Mouse (Mus musculus): ENCODE measurements around the gene Inafm1.
"Not testable (repeated sequence)": the region's sequence is repeated elsewhere in the genome, so short reads cannot be mapped to it uniquely, and the experiment has no call there.

The Inafm1 gene

DNA sequence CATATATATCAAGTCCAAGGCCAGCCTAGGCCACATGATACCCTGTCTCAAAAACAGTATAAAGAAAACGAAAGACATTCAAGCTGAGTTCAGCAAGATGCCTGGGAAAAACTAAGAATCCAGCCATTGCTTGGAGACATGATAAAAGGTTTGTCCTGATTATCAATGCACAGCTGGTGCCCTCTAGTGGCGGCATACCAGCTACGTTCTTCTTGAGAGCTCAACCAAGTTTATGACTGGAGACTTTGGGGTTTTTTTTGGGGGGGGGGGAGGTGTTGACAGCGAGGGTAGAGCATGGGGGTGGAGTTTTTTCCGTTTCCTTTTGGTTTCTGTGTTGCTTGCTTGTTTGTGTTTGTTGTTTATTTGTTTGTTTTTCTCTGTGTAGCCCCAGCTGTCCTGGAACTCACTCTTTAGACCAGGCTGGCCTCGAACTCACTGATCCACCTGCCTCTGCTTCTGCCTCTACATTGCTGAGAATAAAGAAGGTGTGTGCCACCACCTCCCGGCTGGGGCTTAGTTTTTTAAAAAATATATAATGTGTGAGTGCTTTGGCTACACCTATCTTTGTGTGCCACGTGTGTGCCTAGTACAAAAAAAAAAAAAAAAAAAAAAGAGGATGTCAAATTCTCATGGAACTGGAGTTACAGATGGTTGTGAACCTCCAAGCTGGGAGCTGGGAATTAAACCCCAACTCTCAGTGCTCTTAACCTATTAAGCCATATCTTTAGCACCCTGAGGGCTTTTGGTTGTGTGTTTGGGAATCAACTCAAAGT is 10.2 kb downstream of the Inafm1 start:
- peak; percentile 71 for DNase-seq (ENCODE audit: low spot score)

DNA sequence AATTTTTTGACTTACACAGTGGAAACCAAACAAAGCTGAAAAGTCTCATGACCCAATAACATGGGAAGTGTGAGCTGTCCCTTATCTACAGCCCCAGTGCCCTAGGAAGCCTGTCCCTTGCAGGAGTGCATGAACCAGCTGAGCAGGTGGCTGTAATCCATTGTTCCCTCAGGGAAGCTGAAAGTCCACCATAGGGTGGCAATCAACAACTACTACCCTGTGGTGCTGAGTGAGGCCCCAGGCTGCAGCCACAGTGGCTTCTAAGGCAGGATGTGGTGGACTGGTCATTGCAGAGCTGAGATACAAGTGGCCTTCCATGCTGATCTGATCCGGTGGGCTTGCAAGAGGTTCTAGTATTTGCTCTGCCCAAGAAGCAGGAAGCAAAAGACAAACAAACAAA is 12.3 kb downstream of the Inafm1 start:
- DNase-seq (ENCODE audit: low spot score): no peak

DNA sequence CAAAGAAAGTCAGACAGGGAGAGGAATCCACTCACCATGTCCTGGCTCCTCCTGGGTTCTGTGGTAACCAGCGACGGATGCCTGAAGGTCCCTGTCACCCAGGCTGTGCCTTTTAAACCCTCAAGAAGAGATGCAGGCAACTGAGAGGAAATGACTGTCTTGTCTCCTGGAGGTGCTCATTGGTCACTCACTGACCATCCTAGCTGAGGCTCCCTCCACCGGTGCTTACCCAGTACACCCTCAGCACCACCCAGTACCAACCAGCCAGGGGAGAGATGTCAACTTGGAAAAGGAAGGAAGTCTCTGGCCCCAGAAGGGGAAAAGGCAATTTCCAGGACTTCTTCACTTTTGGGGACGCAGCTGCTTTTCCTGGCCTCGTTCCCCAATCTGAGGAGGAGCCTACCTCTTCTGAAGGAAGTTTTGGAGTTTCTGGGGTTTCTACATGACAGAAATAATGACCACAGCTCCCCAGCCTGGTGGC is 14.3 kb downstream of the Inafm1 start, which contains the start of gene C5ar1:
Gene C5ar1, minus strand, starts transcription at position 431 of the 481 bp plus-strand sequence.
- no peak for DNase-seq (ENCODE audit: low spot score)

DNA sequence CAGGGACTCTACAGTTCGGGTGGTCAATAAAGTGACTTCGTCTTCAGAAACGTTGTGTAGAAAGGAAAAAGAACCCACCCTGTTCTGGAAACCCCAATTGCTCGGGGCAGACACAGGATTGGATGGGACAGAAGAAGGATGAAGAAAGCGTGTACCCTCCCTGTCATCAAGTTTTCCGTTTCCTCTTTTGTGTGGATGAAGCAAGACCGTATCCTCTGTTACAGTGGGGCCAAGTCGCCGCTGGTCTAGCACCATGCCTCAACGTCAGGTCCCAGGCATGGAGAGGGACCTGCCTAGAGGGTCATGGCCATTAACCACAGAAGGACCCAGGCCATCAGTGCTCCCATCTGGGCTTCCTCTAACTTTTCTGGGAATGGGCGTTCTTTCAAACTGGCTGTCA is 15.6 kb downstream of the Inafm1 start:
- DNase-seq (ENCODE audit: low spot score): no peak

DNA sequence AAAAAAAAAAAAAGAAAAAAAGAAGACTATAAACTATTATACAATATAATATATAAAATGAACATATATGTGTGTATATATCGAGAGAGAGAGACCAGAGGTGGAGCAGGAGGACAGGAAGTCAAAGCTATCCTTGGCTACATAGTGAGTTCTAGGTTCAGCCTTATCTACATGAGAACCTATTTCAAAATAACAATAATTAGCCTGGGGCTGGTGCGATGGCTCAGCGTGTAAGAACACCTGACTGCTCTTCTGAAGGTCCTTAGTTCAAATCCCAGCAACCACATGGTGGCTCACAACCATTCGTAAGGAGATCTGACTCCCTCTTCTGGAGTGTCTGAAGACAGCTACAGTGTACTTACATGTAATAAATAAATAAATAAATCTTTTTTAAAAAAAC is 17.5 kb downstream of the Inafm1 start:
- not testable (repeated sequence) for DNase-seq (ENCODE audit: low spot score)

DNA sequence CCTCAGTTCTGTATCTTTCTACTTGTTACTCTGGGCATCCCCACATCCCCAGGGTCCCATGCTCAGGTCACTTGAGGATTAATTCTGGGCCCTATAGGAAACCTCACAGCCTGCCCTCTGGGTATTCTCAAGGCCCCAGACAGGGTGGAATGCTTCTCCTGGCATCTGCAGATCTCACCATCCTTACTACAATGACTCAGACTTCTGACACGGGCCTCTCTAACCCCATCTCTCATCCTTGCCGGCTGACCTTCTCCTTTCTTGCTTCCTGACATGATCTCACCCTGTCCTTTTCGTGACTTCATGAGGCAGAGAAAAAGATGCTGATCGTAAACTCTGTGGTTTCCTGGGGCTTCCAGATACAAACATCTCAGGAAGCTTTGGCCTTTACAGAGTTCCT is 19.2 kb downstream of the Inafm1 start:
- DNase-seq (ENCODE audit: low spot score): no peak

DNA sequence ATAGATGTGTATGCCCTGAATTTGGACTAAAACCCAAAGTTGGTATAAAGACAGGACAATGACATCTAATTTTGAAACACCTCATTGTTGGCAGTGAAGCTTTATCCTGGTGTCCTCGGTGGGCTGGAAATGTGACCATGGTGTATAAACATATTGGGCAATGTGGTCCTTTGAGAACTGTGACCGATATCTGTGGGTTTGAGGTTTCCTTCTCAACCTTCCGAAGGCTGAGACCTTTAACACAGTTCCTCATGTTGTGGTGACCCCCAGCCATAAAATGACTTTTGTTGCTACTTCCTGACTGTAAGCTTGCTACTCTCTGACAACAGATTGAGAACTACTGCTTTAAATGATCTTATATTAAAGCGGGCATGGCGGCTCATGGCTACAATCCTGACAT is 22.7 kb downstream of the Inafm1 start:
- DNase-seq (ENCODE audit: low spot score): no peak

DNA sequence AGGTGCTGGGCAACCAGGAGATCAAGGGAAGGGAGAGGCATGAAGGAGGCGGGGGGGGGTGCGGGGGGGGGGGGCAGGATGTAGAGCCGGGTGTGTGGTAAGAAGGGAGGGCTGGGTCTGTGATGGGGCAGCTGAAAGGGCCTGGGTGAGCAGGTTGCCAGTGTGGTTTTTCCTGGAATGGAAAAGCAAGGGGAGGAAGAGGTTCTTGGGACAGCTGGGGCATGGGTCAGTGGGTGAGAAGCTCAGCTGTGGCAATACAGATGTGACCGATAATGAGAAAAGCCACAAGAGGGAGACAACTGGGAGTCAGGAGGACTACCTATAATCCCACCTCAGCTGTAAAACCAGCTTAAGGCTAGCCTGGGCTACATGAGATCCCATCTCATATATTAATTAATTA is 27.5 kb downstream of the Inafm1 start:
- no peak for DNase-seq (ENCODE audit: low spot score)

DNA sequence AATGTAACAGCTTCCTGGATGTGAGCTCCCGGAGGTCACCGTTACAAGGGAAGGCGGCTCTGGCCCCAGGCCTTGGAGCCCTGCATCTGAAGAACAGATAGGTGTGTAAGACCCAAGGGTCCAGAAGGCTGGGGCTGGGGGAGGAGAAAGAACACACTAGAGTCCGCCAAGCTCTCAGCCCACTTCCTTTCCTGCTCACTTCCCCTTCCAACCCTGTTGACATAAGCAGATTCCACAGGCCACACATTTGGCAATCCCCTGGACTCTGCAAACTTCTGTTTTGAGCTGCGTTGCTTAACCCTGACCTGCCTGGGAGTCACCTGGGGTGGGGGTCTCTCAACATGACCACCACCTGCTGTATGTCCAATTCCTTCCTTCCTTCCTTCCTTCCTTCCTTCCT is 29.4 kb downstream of the Inafm1 start, which contains the start of gene C5ar2:
Gene C5ar2, minus strand, starts transcription at position 88 of the 400 bp plus-strand sequence.
- DNase-seq (ENCODE audit: low spot score): no peak

DNA sequence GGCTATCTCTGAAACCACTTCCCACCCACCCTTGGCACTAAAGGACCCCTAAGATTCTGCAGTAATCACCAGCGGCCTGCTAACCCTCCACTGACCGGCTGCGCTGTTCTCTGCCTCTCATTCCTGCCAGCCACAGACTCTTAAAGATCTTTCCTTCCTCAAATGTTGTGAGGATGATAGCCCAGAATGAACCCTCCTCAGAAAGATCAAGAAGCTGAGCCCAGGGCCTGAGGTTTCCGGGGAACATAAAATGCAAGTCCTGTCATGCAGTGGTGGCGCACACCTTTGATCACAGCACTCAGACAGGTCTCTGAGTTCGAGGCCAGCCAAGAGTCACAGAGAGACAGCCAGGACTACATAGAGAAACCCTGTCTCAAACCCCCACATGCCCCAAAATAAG is 31.2 kb downstream of the Inafm1 start:
- no peak for DNase-seq (ENCODE audit: low spot score)

DNA sequence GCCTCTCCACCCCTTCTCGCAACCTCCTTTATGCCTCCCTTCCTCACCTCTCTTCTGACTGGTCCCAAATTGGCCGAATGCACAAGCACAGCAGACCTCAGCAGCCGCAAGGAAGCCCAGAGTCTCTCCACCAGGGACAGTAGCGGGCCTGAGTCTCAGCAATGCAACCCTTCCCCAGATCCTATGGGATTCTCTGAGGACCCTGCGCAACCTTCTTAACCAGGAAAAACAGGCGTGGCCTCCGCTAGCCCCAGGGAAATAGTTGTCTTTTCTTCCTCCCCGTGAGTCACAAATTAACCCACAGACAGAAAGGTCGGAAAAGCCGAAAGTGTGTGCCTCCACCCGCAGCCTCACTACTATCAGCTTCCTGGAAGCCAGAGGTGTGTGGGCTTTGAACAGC is 31.6 kb downstream of the Inafm1 start:
- no peak for DNase-seq (ENCODE audit: low spot score)

DNA sequence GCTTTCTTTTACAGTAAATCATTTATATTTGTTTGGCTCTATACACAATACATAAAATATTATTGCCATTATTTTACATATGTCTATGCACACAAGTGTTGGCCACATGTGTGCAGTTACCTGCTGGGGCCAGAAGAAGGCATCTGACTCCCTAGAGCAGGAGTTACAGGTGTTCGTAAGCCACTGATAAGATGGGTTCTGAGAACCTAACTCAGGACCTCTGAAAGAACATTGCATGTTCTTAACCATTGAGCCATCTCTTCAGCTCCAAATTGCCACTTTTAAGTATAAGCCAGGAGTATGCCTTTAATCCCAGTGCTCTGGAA is 32.5 kb downstream of the Inafm1 start:
- DNase-seq (ENCODE audit: low spot score): no peak

DNA sequence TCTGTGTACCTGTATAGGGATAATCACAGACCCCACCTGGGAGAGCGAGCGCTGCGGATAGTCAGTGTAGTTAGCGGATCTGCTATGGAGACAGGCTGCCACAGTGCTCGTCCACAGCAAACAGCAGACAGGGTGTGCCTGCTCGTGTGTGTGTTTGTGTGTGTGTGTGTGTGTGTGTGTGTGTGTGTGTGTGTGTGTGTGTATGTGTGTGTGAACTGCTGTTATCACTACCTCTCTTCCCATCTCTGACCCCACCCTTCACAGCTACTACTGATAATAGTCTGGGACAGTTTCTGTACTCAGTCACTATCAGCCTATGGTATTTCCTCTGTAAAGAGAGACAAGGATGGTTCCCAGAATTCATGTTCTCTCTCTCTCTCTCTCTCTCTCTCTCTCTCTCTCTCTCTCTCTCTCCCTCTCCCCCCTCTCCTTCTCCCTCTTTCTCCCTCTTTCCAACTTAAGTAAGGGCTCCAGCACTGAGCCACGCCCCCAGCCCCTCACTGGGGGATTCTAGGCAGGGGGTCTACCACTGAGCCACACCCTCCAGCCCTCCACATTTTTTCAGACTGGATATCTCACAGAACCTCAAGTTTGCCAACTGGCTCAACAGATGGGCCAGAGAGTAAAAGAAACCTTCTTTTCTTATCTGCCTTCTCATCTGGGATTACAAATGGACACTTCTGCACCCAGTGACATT is 33.0 kb downstream of the Inafm1 start:
- DNase-seq (ENCODE audit: low spot score): no peak

DNA sequence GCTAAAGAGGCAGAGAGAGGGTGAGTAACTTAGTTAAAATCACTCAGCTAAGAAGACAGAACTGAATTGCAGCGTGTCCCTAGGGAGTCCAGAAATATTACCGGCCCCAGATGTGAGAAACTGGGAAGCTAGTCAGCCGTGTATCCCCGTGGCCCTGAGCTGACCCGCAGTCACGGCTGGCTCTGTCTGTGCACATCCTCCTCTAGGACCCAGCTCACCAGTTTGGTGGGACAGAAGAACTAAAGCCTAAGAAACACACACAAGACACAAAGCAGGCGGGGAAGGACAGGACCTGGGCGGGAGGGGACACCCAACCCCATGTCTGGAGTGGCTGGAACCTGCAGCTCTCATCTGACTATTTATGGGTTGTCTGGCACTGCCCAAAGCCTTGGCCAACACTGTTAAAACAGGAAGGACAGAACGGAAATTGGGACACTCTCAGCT is 33.8 kb downstream of the Inafm1 start:
- no peak for DNase-seq (ENCODE audit: low spot score)

DNA sequence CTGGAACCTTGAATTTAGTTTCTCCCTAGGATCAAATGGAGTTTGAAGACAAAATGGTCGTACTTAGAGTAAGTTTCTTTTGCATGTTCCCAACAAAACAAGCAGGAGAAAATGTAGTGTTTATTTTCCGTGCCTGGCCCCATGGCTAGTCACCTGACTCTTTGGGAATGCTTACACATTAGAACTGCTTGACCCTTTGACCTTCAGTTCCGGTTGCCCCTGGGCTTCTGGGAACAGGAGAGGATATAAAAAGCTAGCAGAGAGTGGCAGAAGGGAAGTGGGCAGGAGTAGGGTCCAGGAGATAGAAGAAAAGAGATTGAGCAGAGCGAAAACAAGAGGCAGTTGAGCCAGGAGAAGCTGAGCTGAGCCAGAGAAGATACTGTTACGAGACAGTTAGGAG is 43.5 kb downstream of the Inafm1 start:
- no peak for DNase-seq (ENCODE audit: low spot score)

All from spleen, adult 12 weeks (tissue).